Mouse (Mus musculus) monocyte, adult 5-6 weeks (primary cell): ENCODE results near the gene Gata5. TPM values are rescaled to one million over a fixed set of nuclear protein-coding genes. Genes with fewer than 3 reads are reported as not detected.
A peak's percentile ranks its signal among the peaks of the same experiment; 100 is the strongest.

Experiments used
- ATAC-seq: fragments of 153-309, 156-312 bp; replicated peaks from 2 replicates; pipeline ENCODE4 v1.8.0; 2017; ENCODE audit warnings: mild to moderate bottlenecking; ENCODE audit not compliant: low TSS enrichment, insufficient number of reproducible peaks, severe bottlenecking, poor library complexity, low FRiP score
- total RNA-seq: library from RNA; stranded (forward); fragments of 200-1000, 200-491, 200-594 nt; gene quantifications from 3 replicates; pipeline ENCODE4 v1.2.3, GENCODE M21; 2017

Gene Gata5
- total RNA-seq, 1 experiment from 2014 or later: not detected

GRCm38 (mm10) chr2:180276851-180277259 is 57.6 kb downstream of the Gata5 start:
- ATAC-seq: peak; percentile 32

- ATAC-seq: no peak
These were observed 58.1 kb downstream of the Gata5 start for GRCm38 (mm10) chr2:180276385-180276784.

GRCm38 (mm10) chr2:180275836-180276235 is 58.7 kb downstream of the Gata5 start:
- ATAC-seq: peak; percentile 12

Other genes with a start within 250 kb of the Gata5 start
- gene Hrh3, start 230.2 kb downstream of the Gata5 start, total RNA-seq: not detected in 3 replicates
- 53.1 to 58.2 TPM (median 54.9 TPM) in 3 replicates for gene Osbpl2, start 215.4 kb downstream of the Gata5 start, total RNA-seq
- 50.1 to 102 TPM (median 65.6 TPM) in 3 replicates for gene Adrm1, start 163.2 kb downstream of the Gata5 start, total RNA-seq
- 0.29 to 7.1 TPM (median 0.29 TPM) in 3 replicates for gene Lama5, start 108.8 kb downstream of the Gata5 start, total RNA-seq
- gene Rps21, start 77.3 kb downstream of the Gata5 start, total RNA-seq: 1,771 to 2,174 TPM (median 1,777 TPM) in 3 replicates
- gene Cables2, start 61.2 kb downstream of the Gata5 start, total RNA-seq: 16.9 to 23.7 TPM (median 20.6 TPM) in 3 replicates
- not detected in 3 replicates for gene Rbbp8nl, start 44.8 kb downstream of the Gata5 start, total RNA-seq
- 0.43 to 3.4 TPM (median 1.7 TPM) in 3 replicates for gene Slco4a1, start 121.5 kb upstream of the Gata5 start, total RNA-seq
- gene Ntsr1, start 165.3 kb upstream of the Gata5 start, total RNA-seq: not detected in 3 replicates
- gene Mrgbp, start 246.6 kb upstream of the Gata5 start, total RNA-seq: 32.7 to 52.2 TPM (median 40.0 TPM) in 3 replicates